Mouse (Mus musculus): ENCODE results near the gene Stpg2. TPM values are rescaled to one million over a fixed set of nuclear protein-coding genes. Genes with fewer than 3 reads are reported as not detected.

Stpg2 gene
- polyA plus RNA-seq, 1 experiment from 2014 or later = 0.12 TPM

Other genes starting within 250 kb of the Stpg2 start
- gene Rap1gds1, start 130.5 kb upstream of the Stpg2 start, polyA plus RNA-seq (2015; fragmentation: Nextera tagmentation; extraction: Ambion mirVana) = 114 and 124 TPM in 2 replicates